Mouse (Mus musculus): ENCODE results near the gene Ppp1r9b. TPM values are rescaled to one million over a fixed set of nuclear protein-coding genes. Genes with fewer than 3 reads are reported as not detected.
A peak's percentile ranks its signal among the peaks of the same experiment; 100 is the strongest.
"Not testable (repeated sequence)": the region's sequence is repeated elsewhere in the genome, so short reads cannot be mapped to it uniquely, and the experiment has no call there.

Ppp1r9b gene
- total and polyA plus RNA-seq, 3 experiments: 61.6 to 148 (median 101) TPM

DNA sequence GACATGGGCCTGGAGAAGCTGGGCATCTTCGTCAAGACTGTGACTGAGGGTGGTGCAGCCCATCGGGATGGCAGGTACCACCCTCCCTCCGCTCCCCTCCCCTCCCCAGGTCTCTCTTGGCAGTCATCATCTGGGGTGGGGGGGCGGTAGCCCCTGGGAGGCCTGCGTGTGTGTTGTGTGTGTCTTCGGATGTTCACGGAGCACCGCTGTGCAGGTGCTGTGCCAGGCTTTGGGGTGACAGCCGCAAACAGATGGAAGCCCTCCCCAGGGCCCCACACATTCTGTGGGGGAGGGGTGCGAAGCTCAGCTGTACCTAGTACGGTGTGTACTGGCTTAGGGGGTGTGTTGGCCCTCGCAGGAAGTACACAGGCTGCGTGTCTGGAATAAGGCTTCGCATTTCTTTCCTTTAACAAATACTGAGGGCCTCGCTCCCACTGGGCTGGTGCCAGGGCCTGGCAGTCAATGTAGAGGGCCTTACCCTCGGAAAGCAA is 7.3 kb downstream of the Ppp1r9b start:
- no peak for DNase-seq

DNA sequence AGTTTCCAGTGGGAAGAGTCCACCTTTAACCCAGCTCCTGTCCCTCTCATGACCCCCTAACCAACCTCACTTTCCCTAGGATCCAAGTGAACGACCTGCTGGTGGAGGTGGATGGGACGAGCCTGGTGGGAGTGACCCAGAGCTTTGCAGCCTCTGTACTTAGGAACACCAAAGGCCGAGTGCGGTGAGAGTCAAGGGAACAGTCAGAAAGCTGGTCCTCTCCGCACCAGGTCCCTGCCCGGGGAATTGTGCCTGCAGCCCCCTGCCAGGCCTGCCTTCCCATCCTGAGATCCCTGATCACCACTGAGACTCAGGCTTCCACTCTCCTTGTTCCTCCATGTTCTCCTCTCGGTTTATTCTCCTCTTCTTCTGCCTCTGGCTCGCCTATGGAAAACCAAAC is 9.3 kb downstream of the Ppp1r9b start:
- DNase-seq: no peak

DNA sequence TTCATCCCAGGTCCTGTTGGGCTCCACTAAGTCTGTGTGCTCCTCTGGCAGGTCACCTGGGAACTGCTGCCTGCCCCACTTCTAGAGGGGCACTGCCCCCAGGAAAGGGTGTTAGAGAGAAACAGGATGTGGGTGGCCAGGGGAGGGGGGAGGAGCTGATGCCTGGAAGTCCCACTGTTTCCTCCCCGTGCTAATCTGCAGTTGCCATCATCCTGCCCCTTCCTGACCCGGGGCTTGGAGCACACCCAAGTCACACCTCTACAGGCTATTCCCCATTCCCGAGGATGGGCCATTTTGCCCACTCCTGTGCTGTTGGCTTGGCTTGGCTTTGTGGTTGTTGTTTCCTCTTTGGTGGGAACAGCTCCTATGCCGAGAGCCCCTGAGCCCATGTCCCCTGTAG is 9.7 kb downstream of the Ppp1r9b start:
- peak; percentile 68 for DNase-seq

DNA sequence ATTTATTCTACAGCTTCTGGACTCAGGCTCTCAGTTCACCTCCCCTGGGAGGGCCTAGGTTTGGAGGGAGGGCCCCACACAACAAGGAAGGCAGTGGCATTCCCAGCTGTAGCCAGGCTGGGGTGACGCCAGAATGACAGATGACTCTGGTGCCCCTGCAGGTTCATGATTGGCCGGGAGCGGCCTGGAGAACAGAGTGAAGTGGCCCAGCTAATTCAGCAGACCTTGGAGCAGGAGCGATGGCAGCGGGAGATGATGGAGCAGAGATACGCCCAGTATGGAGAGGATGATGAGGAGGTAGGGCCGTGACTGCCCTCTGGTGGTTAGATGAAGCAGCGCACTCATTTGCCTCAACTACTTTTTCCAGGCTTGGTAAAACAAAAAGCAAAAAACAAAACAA is 10.2 kb downstream of the Ppp1r9b start:
- DNase-seq: peak; percentile 84

DNA sequence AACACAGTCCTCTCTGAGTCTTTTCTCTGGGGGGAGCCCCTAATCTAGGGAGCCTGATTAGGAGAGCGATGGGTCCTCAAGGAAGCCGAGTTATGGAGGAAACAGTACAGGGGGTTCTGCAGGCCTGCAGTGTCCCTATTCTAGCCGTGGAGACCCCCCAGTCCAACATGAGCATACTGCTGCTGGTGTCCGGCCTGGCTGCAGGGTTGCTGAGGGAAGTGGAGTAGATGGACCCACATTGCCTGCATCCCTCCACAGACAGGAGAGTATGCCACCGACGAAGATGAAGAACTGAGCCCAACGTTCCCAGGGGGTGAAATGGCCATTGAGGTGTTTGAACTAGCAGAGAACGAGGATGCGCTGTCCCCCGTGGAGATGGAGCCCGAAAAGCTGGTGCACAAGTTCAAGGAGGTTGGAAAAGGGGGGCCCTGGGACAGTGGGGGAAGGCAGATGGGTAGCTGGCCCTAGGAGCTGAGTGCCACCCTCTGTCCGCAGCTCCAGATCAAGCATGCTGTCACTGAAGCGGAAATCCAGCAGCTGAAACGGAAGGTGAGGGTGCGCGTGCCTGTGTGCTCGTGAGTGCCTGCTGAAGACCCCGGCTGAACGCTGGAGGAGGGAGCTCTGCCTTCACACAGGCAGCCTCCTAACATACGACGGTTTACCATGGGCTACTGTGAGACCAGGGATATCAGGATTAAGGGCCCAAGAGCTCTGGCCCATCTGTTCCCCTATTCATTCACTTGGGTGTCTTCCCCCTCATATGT is 10.9 kb downstream of the Ppp1r9b start:
- no peak for DNase-seq

DNA sequence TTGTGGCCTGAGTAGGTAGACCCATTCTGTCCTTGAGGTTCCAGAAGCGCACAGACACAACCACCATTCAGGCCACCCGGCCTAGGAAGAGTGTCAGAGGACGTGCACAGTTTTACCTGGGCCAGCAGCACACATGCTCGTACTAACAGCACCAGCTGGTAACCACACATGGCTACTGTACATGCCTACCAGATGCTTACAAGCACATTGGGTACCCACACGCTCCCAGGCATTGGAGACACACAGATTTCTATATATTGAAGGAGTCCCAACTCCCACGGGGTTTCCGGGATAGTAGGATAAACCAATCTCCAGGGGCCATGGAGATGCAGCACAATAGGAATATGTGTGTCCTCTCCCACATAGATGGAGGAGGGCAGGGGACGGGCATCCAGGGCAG is 11.9 kb downstream of the Ppp1r9b start:
- no peak for DNase-seq

DNA sequence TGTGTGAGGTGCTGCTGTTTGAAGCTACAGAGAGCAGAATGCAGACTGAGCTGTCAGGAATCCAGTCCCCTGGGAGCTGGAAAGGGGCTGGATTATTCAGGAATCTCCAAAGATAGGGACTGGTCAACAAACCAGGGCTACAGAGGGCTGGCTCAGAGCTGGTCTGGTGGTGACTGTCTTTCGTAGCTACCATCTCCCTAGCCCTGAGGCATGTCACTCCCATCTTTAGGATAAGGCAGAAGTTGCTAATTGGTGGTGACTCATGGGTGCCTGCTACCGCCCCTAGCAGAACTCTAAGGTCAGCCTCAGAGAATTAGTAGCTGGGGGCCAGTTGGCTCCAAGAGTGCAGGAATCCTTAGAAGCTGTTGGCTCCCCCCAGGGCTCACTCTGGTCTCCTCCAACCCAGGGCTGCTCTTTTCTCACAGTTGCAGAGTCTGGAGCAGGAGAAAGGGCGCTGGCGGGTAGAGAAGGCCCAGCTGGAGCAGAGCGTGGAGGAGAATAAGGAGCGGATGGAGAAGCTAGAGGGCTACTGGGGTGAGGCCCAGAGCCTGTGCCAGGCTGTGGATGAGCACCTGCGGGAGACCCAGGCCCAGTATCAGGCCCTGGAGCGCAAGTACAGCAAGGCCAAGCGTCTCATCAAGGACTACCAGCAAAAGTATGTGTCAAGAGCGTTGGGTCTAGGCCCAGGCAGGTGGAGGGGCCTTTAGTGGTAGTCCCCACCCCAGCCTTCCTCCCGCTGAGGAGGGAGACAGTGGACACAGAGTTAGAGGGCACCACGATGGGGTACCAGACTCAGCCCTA is 13.5 kb downstream of the Ppp1r9b start:
- no peak for DNase-seq

DNA sequence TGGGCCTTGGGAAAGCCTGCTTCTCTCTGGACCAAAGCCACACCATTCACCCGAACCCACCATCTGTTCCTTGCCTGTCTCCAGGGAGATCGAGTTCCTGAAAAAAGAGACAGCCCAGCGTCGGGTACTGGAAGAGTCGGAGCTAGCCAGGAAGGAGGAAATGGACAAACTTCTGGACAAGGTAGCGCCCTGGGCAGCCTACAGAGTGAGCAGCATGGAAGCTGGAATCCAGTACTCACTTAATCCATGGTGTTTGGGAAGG is 14.0 kb downstream of the Ppp1r9b start:
- no peak for DNase-seq

DNA sequence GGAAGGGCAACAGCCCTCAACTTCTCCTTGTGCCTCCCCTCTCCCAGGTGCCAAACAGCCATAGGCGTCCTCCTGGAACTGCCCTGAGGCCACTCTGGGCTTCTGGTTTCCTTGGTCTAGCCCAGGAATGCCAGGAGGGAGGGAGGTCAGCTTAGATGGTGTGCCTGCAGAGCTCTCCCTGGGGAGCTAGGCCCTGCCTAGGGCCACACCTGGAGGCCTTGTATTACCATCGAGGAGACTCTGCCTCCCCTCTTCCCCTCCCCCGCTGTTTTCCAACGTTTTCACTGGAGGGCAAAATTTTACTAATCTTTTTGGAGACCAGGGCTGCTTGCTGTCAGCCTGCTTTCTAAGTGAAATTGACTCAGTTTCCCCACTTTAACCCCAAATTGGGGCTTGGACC is 15.2 kb downstream of the Ppp1r9b start:
- no peak for DNase-seq

DNA sequence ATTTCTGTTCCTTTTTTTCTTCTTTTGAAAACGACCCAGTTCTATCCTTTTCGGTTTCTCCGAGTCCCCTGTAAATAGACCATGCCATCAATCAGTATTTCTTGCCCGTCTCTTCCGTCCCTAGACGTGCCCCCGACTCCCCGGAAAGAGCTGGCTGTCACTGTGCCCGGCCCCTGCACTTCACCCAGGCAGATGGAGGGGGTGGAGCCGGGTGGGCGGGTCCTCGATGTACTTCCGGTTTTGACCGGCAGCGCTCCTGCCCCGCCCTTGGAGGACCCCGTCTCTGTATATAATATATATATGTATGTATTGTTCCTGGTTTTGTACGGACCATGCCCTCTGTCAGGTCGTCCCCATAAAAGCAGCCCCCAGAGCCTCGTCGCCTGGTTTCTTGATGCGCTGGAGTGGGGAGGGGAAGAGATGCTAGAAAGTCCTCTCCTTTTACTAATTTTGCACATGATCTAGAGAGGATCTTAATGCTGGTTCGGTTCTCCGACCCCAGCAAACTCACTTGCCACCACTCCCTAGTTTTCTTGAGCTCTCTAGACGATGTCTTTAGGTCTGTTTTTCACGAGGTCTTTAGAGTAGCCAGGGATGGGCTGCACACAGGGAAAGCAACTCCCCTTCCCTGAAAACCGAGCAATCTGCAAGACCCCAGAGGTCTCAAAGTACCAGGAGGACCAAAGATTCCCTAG is 15.8 kb downstream of the Ppp1r9b start:
- DNase-seq: peak; percentile 90

DNA sequence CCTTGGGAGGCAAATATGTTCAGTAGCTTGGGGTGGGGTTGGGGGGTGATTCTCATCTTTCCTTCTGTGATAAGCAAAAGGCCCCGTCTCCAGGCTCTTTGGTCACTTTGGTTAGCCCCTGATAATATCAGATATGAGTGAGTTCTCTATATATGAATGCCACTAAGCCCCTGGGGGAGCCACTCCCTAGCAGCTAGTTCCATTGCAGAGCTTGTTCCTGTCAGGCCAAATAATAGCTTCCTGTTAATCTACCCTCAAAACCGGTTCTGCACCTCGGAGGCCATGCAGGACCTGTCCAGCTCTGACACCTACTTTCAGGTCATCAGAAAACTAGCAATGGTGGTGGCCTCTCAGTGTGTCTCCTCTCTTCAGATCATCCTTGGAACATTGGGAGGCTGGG is 16.6 kb downstream of the Ppp1r9b start:
- DNase-seq: no peak

DNA sequence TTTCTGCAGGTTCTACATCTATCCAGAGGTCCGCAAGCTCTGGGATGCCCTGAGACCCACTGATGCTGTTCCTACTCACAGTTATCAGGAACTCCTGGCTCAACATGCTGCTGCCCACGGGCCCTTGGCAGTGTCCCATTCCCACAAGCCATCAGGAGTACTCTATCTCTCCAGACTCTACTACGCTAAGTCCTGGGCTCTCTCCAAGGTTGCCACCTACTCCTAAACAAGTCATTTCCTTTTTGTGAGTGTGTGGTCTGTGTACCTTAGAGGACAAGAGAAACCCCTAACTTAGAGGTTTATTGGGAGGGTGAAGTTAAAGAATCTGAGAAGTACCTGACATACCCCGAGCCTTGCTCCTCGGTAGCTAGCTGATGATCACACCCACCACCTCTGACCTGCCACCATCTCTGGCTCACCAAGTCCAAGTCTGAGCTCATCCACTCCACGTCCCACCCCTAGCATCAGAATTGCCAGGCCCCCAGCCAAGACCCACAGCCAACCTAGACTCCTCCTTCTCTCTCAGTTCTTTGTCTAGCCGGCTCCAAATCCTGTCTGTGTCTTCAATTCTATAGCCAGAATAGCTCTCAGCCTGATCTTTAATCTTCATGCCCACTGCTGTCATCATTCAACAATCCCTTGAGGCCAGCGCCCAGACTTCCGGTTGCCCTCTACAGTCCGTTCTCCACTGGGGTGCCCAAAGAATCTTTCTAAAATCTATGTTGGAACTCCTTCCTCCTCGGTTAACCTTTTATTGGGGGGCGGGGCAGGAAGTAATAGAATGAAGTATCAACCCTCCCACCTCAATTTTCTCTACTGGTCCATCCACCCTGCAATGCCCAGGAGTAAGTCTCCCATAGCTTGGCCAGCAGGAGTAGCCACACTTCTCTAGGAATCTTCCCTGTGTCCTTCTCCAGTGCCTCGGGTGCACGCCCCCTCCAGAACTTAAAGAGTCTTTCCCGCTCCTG is 18.1 kb downstream of the Ppp1r9b start:
- DNase-seq: no peak

DNA sequence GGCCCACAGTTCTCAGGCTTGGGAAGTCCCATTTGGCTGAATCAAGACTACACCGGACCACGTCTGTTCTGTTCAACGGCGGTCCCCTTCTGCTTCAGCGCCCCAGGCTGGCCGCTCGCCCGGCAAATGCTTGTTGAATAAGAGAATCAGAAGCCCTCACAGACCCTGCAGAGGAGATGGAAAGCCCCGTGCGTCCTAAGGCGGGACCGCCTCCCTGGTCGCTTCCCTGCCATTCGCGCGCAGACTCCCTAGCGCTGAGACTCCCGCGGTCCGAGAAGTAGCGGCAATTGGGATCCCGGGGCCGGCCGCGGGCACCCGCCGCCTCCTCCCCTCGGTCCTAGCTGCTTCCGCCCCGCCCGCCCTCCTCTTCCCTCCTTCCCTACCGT is 18.8 kb downstream of the Ppp1r9b start, which contains the start of gene Samd14:
Gene Samd14, plus strand, starts transcription at position 251 of the 386 bp plus-strand sequence.
- DNase-seq: peak; percentile 69

DNA sequence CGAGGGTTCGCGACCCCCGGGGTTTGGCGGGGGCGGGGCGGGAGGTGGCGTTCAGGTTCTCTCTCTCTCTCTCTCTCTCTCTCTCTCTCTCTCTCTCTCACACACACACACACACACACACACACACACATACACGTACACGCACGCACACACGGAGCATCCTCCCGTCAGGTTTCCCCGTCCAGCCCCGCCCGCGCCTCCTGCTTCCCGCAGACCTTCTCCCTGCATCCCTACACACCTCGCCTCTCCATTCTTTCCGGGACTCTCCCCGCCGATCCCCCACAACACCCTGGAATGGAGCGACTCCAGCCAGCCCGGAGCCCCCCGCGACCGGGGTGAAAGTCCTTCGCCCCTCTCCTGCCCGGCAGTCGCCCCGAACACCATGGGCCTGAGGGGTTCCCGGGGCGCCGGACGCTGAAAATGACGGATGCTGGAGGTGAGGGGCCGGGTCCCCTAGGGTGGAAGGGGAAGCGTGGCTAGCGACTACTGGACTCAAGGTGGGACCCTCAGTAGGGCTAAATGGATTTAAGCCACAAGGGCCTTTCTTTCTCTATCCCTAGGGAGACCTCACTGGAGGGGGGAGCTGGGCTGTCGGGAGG is 19.4 kb downstream of the Ppp1r9b start:
- DNase-seq: no peak

DNA sequence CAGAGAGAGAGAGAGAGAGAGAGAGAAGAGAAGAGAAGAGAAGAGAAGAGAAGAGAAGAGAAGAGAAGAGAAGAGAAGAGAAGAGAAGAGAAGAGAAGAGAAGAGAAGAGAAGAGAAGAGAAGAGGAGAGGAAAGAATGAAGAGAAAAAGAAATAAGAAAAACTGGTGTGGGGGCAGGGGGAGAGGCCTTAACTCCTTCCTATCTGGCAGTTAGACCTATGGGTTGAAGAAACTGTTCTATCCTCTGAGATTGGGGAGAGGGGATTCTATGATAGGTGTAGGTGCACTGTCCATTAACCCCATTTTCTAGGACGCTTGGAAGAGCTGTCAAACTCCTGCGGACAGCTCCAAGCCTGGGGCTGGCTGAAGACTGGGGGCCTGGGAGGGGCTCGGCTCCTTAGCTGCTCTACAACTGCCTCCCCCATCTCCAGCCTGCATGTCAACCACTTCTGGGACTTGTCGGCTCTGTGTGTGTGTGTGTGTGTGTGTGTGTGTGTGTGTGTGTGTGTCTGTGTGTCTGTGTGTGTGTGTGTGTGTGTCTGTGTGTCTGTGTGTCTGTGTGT is 20.1 kb downstream of the Ppp1r9b start:
- not testable (repeated sequence) for DNase-seq

DNA sequence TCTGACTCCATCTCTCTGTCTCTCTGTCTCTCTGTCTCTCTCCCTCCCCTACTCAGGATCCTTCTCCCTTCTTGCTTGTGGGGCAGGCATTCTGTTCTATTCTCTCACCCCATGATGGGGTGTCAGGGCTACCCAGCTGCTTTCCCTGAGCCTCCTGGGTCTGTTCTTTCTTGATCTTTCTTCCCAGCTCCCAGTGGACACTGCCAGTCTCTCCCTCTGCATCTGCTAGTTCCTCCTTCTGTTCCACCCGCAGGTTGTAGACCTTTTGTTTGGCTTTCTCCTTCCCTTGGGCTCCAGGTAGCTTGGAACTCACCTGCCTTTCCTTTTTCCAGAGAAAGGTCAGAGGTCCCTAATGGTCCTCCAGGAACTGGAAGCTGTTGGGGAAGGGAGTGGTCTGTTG is 20.6 kb downstream of the Ppp1r9b start:
- no peak for DNase-seq

DNA sequence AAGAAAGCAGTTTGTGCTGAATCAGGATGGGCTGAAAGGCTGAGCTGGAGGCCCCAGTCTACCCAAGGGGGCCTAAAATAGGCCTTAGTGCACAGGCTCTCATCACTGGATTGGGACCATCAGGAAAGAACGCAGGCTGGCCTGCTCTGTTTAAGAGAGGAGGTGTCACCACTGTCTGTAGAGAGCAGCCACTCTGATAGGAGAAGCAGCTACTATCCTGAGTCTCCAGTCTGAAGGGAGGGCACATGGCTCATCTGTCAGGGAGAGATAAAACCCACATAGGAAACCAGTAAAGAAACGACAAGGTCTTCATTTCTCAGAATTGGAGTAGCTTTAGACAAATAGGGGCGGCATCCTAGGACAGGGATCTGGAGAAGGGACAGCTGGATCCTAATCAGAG is 21.2 kb downstream of the Ppp1r9b start:
- no peak for DNase-seq

DNA sequence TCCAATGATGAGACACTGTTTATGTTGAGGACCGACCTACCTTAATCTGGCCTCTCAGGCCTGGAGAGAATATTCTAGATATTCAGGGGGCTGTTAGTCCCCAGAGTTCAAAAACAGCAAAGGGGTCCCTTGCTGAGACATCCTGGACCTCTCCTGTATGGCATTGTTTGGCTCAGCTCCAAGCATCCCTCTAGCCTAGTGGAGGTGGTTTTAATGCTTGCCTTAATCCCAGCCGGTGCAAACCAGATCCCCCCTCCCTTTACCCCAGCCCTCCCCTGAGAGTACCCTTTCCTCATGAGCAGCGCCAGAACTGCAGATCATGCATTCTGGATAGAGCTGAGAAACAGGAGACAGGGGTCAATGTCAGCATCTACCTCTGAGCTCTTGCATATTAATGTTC is 21.7 kb downstream of the Ppp1r9b start:
- no peak for DNase-seq

DNA sequence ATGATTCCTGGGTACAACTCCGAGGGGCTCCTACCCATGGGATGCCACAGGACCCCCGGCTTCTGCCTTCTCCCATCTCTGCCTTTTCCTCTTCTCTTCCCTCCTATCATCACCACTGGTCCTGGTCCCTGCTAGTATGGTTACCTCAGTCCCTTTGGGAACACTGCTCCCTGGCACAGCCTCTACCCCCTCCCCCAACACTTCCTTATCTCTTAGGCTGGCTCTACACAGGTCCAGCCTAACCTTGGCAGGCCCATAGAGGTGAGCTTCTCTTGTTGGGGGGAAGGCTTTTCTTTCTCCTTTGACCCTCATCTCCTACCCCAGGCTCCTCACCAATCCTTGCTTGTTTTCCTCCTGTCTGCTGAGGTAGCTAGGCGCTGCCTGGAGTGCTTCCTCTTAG is 24.6 kb downstream of the Ppp1r9b start:
- no peak for DNase-seq

DNA sequence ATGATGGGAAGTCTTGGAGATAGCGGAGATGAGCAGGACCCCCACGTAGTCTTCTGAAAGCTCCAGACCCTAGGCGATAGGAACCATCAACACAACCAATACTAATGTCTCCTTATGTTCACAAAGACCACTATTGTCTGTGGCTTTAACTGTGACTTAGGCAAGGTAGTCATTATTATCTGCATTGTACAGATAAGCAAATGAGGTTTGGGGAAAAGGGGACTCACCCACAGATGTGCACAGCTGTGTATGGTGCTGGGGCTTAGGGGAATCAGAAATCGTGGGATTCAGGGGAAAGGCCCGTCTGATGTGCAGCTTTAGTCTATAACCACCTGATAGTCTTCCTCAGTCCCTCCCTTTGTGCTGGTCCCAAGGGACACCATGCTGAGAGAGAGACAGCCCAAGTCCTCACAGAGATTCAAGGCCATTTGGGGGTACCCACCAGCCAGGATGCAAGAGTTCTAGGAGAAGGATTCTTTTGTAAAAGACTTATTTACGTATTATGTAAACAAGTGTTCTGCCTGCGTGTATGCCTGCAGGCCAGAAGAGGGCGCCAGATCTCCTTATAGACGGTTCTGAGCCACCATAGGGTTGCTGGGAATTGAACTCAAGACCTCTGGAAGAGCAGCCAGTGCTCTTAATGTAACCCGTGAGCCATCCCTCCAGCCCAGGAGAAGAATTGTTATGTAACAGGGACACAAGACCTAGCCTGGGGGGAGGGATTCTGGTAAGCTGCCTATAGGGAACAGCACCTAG is 31.6 kb downstream of the Ppp1r9b start:
- no peak for DNase-seq

Measured in adrenal gland, adult 2 months (tissue).